Mouse (Mus musculus): ENCODE measurements around the gene Fhit.
"Not testable (repeated sequence)": the region's sequence is repeated elsewhere in the genome, so short reads cannot be mapped to it uniquely, and the experiment has no call there.

Fhit gene

GRCm38 (mm10) chr14:9852041-9852440 lies 1309.8 kb downstream of the Fhit start:
- no peak for DNase-seq

GRCm38 (mm10) chr14:9832290-9832689 lies 1329.5 kb downstream of the Fhit start:
- DNase-seq, result no peak

GRCm38 (mm10) chr14:9828699-9829240 lies 1333.1 kb downstream of the Fhit start:
- not testable (repeated sequence) for DNase-seq

GRCm38 (mm10) chr14:9815963-9816362 lies 1345.9 kb downstream of the Fhit start:
- no peak for DNase-seq

- DNase-seq, result no peak
Measured at GRCm38 (mm10) chr14:9811847-9812321, 1350.0 kb downstream of the Fhit start.

GRCm38 (mm10) chr14:9811177-9811846 lies 1350.5 kb downstream of the Fhit start:
- no peak for DNase-seq

- DNase-seq, result no peak
Measured at GRCm38 (mm10) chr14:9793403-9793802, 1368.4 kb downstream of the Fhit start.

- no peak for DNase-seq
Measured at GRCm38 (mm10) chr14:9788402-9788950, 1373.4 kb downstream of the Fhit start.

GRCm38 (mm10) chr14:9787389-9787788 lies 1374.4 kb downstream of the Fhit start:
- DNase-seq, result no peak

- DNase-seq, result no peak
Measured at GRCm38 (mm10) chr14:9785861-9786260, 1376.0 kb downstream of the Fhit start.

GRCm38 (mm10) chr14:9751341-9751740 lies 1410.5 kb downstream of the Fhit start:
- no peak for DNase-seq

GRCm38 (mm10) chr14:9748709-9749108 lies 1413.1 kb downstream of the Fhit start:
- no peak for DNase-seq

- DNase-seq, result no peak
Measured at GRCm38 (mm10) chr14:9721917-9722472, 1439.8 kb downstream of the Fhit start.

- no peak for DNase-seq
Measured at GRCm38 (mm10) chr14:9698621-9699020, 1463.2 kb downstream of the Fhit start.

GRCm38 (mm10) chr14:9697101-9697500 lies 1464.7 kb downstream of the Fhit start:
- DNase-seq, result no peak

- DNase-seq, result no peak
Measured at GRCm38 (mm10) chr14:9696004-9696403, 1465.8 kb downstream of the Fhit start.

GRCm38 (mm10) chr14:9695217-9695690 lies 1466.6 kb downstream of the Fhit start:
- no peak for DNase-seq

GRCm38 (mm10) chr14:9688664-9689257 lies 1473.1 kb downstream of the Fhit start:
- no peak for DNase-seq

- DNase-seq, result no peak
Measured at GRCm38 (mm10) chr14:9684362-9684761, 1477.5 kb downstream of the Fhit start.

- DNase-seq, result no peak
Measured at GRCm38 (mm10) chr14:9672728-9673127, 1489.1 kb downstream of the Fhit start.

- DNase-seq, result no peak
Measured at GRCm38 (mm10) chr14:9671776-9672175, 1490.1 kb downstream of the Fhit start.

GRCm38 (mm10) chr14:9669766-9670165 lies 1492.1 kb downstream of the Fhit start:
- DNase-seq, result no peak

GRCm38 (mm10) chr14:9658445-9658844 lies 1503.4 kb downstream of the Fhit start:
- DNase-seq, result no peak

- DNase-seq, result peak; percentile 56
Measured at GRCm38 (mm10) chr14:9651417-9651816, 1510.4 kb downstream of the Fhit start.

All from cerebellum, adult 9-11 months (tissue).